Mouse (Mus musculus) midbrain, embryonic 13.5 days (tissue): Measurements from ENCODE around the gene Smim1. TPM values are rescaled to one million over a fixed set of nuclear protein-coding genes. Genes with fewer than 3 reads are reported as not detected.
A peak's percentile ranks its signal among the peaks of the same experiment; 100 is the strongest.

Experiments
- ATAC-seq: fragments of 200-750 bp; cut with Nextera tagmentation; 2 replicates; pipeline ENCODE4 v1.8.0; 2017; ENCODE audit warnings: mild to moderate bottlenecking, moderate TSS enrichment, moderate library complexity
- H3K27ac ChIP-seq: fragments of 300-500 bp; sonication (generic); 2 replicates; pipeline ENCODE4 v1.5.1; 2015; ENCODE audit warnings: inconsistent platforms, mild to moderate bottlenecking, moderate library complexity
- H3K27me3 ChIP-seq: fragments of 300-500 bp; sonication (generic); 2 replicates; pipeline ENCODE4 v1.6.1; 2015; ENCODE audit warnings: mild to moderate bottlenecking, inconsistent platforms
- H3K36me3 ChIP-seq: fragments of 300-500 bp; sonication (generic); 2 replicates; pipeline ENCODE4 v1.6.1; 2015; ENCODE audit warnings: mild to moderate bottlenecking, inconsistent platforms
- H3K4me1 ChIP-seq: fragments of 300-500 bp; sonication (generic); replicated peaks from 2 replicates; pipeline ENCODE4 v1.6.1; 2015; ENCODE audit warnings: inconsistent platforms
- H3K4me2 ChIP-seq: fragments of 300-500 bp; sonication (generic); replicated peaks from 2 replicates; pipeline ENCODE4 v1.6.1; 2015; ENCODE audit warnings: moderate library complexity, mild to moderate bottlenecking, inconsistent platforms
- H3K4me3 ChIP-seq: fragments of 300-500 bp; sonication (generic); replicated peaks from 2 replicates; pipeline ENCODE4 v1.5.1; 2015; ENCODE audit warnings: mild to moderate bottlenecking, inconsistent platforms
- H3K9ac ChIP-seq: fragments of 300-500 bp; sonication (generic); replicated peaks from 2 replicates; pipeline ENCODE4 v1.6.1; 2015; ENCODE audit warnings: mild to moderate bottlenecking, inconsistent platforms
- H3K9me3 ChIP-seq: fragments of 300-500 bp; sonication (generic); 2 replicates; pipeline ENCODE4 v1.6.1; 2016; ENCODE audit warnings: mild to moderate bottlenecking, inconsistent platforms
- WGBS: fragments of 180-500 bp; shearing (Covaris S2); methylation state at CpG from one replicate; pipeline ENCODE4 v1.1.7; 2015; 5-methylcytosine and 5-hydroxymethylcytosine counted together
- polyA plus RNA-seq: library from polyadenylated mRNA; unstranded; fragments of >200 nt; fragmentation: Nextera tagmentation; extraction: Ambion mirVana; gene quantifications from 2 replicates; pipeline ENCODE4 v1.2.1, GENCODE M21; 2015

Smim1 gene
- polyA plus RNA-seq, 1 experiment from 2014 or later, result 6.1 TPM

DNA sequence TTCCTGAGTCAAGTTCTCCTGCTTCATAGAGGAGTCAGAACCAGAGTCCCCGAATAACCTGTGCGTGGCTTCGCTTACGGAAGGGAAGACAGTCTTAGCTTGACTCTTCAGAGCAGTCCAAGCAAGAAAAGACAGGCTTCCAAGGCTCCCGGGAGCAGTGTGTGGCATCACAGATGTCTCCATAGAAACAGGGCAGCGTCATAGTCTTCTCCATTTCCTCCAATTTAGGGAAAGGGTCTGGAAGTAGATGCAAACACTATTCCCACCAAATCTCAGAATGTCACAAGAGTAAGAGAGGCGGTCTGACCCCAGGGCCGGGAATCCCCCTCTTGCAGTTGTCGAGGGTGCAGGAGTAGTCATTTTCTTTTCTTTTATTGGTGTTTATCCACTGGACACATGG is 16.5 kb upstream of the Smim1 start, which contains the start of gene Ccdc27:
Ccdc27 (minus strand) TSS at position 101 of the 400 bp plus-strand sequence.
- 86% methylated on average over 9 of the region's 9 CpGs for WGBS
- no peak within 1 kb of the TSS for H3K4me3 ChIP-seq
- H3K36me3 ChIP-seq, result no peaks in the 10 kb centered on the region
- H3K27ac ChIP-seq, result no peak within 1 kb of the TSS
- no peak for ATAC-seq
- H3K9ac ChIP-seq, result no peak within 1 kb of the TSS
- no peaks in the 10 kb centered on the region for H3K27me3 ChIP-seq
- H3K4me2 ChIP-seq, result no peak within 1 kb of the TSS
- no peaks in the 10 kb centered on the region for H3K4me1 ChIP-seq
- H3K9me3 ChIP-seq, result no peaks in the 10 kb centered on the region

GRCm38 (mm10) chr4:154037123-154037522 is 11.1 kb upstream of the Smim1 start:
- Histone ChIP-seq H3K9ac (no peak overlapping the region), H3K9me3 (no peaks in the 10 kb centered on the region), H3K4me1 (no peaks in the 10 kb centered on the region), H3K4me3 (no peak overlapping the region), H3K27ac (no peak overlapping the region), H3K27me3 (no peaks in the 10 kb centered on the region), H3K4me2 (no peak overlapping the region), H3K36me3 (no peaks in the 10 kb centered on the region)
- no peak for ATAC-seq
- WGBS, result 53% methylated on average over 3 of the region's 3 CpGs

- Histone ChIP-seq H3K36me3 (no peaks in the 10 kb centered on the region), H3K9me3 (no peaks in the 10 kb centered on the region), H3K9ac (no peak overlapping the region), H3K4me2 (no peak overlapping the region), H3K4me3 (no peak overlapping the region), H3K4me1 (peaks cover 22% of the 10 kb centered on the region), H3K27ac (no peak overlapping the region), H3K27me3 (peaks cover 39% of the 10 kb centered on the region)
- no peak for ATAC-seq
Measured at GRCm38 (mm10) chr4:154028646-154029045, 2.6 kb upstream of the Smim1 start.

DNA sequence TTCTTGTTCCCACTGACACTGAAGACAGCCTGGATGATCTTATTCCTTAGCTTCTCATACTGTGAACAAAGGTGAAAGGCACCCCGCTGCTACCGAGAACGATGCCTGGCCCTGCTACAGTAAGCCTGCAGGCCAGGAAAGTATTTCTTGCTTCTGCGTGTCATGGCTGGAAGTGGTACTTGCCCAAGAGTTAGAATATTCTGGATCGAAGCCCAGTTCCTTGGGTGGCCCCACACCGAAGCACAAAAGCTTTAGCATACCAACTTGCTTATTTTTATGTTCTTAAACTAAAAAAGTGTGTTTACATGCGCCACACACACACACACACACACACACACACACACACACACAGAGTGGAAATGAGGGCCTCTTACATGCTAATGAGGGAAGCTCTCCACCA is 2.0 kb upstream of the Smim1 start:
- ATAC-seq, result no peak
- Histone ChIP-seq H3K27me3 (peaks cover 44% of the 10 kb centered on the region), H3K9ac (no peak overlapping the region), H3K36me3 (no peaks in the 10 kb centered on the region), H3K4me2 (no peak overlapping the region), H3K9me3 (no peaks in the 10 kb centered on the region), H3K27ac (no peak overlapping the region), H3K4me1 (peaks cover 24% of the 10 kb centered on the region), H3K4me3 (no peak overlapping the region)
- WGBS, result 86% methylated on average over 7 of the region's 7 CpGs

DNA sequence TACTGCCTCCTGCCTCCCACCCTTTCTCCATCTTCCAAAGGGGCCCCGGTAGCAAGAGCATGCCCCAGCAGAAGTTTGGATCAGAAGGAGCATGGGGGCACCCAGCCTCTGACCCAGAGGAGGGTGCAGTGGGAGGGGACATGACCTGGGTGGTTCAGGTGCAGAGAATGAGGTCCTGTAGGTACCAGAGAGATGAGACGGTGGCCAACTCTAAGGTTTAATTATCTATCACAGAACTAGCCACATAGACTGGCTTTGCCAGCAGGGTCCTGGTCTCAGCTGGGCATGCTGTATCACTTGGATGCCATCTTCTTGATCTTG is 371 bp upstream of the Smim1 start:
- ATAC-seq, result no peak
- Histone ChIP-seq H3K9ac (no peak overlapping the region), H3K36me3 (peaks cover 11% of the 10 kb centered on the region), H3K9me3 (no peaks in the 10 kb centered on the region), H3K4me2 (peak overlapping the region; percentile 56), H3K4me3 (peak overlapping the region; percentile 32), H3K27ac (no peak overlapping the region), H3K27me3 (peaks cover 44% of the 10 kb centered on the region), H3K4me1 (peaks cover 24% of the 10 kb centered on the region)
- 27% methylated on average over 2 of the region's 2 CpGs for WGBS

DNA sequence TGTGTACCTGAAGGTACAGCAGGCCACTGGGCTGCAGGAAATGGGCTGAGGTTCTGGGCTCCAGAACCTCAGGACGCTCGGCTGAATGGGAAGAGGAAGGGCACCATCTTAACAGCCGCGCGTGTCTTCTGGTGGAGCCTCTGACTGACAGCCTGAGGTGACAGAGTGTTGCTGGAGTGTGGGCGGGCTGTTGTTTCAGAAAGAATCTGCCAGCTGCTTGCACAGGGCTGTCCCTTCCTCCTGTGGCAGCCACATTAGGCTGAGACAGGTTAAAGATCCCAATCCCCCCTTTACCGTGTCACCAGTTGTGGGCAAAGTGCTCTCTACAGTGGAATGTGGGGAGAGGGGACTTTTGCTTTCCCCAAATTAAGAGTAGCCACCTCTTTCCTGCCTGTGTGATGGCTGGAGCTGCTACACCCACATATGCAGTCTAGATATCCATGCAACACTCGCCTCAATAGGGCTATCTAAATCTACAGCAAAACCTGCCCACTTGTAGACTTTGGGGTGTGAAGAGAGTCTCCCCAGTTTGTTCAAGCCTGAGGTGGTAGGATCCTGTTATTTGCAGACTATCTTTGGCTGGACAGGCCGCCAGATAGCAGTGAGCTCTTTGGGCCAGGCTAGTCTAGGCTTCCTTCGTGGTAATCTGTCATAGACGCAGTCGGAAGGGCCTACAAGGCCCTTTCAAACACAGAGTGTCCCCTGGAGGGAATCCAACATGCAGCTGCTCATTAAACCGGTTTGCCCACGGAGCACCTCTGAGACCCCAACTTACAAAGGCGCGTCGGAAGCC is 1.1 kb downstream of the Smim1 start:
- Histone ChIP-seq H3K27ac (no peak overlapping the region; the same call in 1 of the 2 replicates), H3K4me3 (0 out of 2 replicates have a peak overlapping the region, but pooled peaks have one; percentile 32), H3K36me3 (peaks cover 26% of the 10 kb centered on the region), H3K4me1 (peaks cover 24% of the 10 kb centered on the region), H3K4me2 (peak overlapping the region; percentile 56), H3K9ac (peak overlapping the region; percentile 50; the same call in 1 of the 2 replicates), H3K27me3 (peaks cover 44% of the 10 kb centered on the region), H3K9me3 (no peaks in the 10 kb centered on the region)
- no peak for ATAC-seq
- 41% methylated on average over 17 of the region's 17 CpGs for WGBS

GRCm38 (mm10) chr4:154023754-154024601 is 2.1 kb downstream of the Smim1 start:
- H3K27me3 ChIP-seq, result peaks cover 44% of the 10 kb centered on the region
- H3K9ac ChIP-seq, result 0 out of 2 replicates have a peak overlapping the region, but pooled peaks have one; percentile 23
- no peak overlapping the region for H3K27ac ChIP-seq
- no peak overlapping the region for H3K4me2 ChIP-seq
- ATAC-seq, result no peak
- WGBS, result 26% methylated on average over 8 of the region's 8 CpGs
- H3K36me3 ChIP-seq, result peaks cover 35% of the 10 kb centered on the region
- no peaks in the 10 kb centered on the region for H3K9me3 ChIP-seq
- peaks cover 24% of the 10 kb centered on the region for H3K4me1 ChIP-seq
- H3K4me3 ChIP-seq, result no peak overlapping the region

- Histone ChIP-seq H3K27ac (no peak overlapping the region), H3K9ac (no peak overlapping the region), H3K4me1 (peaks cover 24% of the 10 kb centered on the region), H3K9me3 (no peaks in the 10 kb centered on the region), H3K36me3 (peaks cover 47% of the 10 kb centered on the region), H3K4me2 (no peak overlapping the region), H3K27me3 (peaks cover 44% of the 10 kb centered on the region), H3K4me3 (no peak overlapping the region)
- 23% methylated on average over 4 of the region's 4 CpGs for WGBS
- 0 out of 2 replicates have a peak, but pooled peaks have one; percentile 18 for ATAC-seq
Measured at GRCm38 (mm10) chr4:154022844-154023243, 3.2 kb downstream of the Smim1 start.

- Histone ChIP-seq H3K9me3 (no peaks in the 10 kb centered on the region), H3K4me3 (no peak overlapping the region), H3K4me1 (peaks cover 24% of the 10 kb centered on the region), H3K4me2 (no peak overlapping the region), H3K27ac (no peak overlapping the region), H3K36me3 (peaks cover 50% of the 10 kb centered on the region), H3K27me3 (peaks cover 40% of the 10 kb centered on the region), H3K9ac (no peak overlapping the region)
- WGBS, result 77% methylated on average over 4 of the region's 4 CpGs
- ATAC-seq, result 0 out of 2 replicates have a peak, but pooled peaks have one; percentile 4
Measured at GRCm38 (mm10) chr4:154022407-154022806, 3.6 kb downstream of the Smim1 start.

DNA sequence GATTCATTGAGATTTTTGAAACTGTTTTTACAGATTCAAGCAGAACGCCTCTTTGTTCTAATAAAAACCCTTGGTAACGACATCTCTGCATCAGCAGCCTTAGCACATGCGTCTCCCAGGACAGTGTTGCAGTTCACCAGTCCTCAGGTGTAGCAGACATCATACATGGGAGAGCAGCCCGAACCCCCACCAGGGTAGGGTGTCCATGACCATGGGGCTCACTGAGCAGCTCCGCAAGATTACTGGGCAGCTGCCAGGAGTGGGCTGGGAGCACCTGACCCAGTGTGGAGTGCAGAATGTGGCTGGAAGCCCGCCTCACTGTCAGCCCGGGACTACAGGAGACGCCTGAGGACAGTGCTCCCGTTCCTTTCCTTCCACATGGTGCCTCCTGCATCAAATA is 4.6 kb downstream of the Smim1 start:
- H3K4me3 ChIP-seq, result no peak overlapping the region
- H3K4me2 ChIP-seq, result no peak overlapping the region
- H3K4me1 ChIP-seq, result peaks cover 24% of the 10 kb centered on the region
- H3K9me3 ChIP-seq, result no peaks in the 10 kb centered on the region
- H3K36me3 ChIP-seq, result peaks cover 60% of the 10 kb centered on the region
- no peak for ATAC-seq
- peaks cover 30% of the 10 kb centered on the region for H3K27me3 ChIP-seq
- H3K27ac ChIP-seq, result no peak overlapping the region
- no peak overlapping the region for H3K9ac ChIP-seq
- 94% methylated on average over 9 of the region's 9 CpGs for WGBS

DNA sequence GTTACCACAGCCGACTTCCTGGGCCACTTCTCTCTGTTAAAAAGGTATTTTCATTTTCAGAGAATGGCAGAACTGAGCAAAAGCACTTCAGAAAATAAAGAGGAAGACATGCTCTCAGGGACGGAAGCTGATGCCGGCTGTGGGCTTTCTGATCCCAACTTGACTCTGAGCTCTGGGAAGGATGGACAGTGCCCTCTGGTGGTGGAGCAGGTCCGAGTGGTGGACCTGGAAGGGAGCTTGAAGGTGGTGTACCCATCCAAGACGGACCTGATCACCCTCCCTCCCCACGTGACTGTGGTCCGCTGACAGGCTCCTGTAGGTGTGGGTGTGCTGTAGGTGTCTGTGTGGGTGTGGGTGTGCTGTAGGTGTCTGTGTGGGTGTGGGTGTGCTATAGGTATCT is 6.5 kb downstream of the Smim1 start:
- Histone ChIP-seq H3K4me2 (no peak overlapping the region), H3K9me3 (no peaks in the 10 kb centered on the region), H3K4me1 (peaks cover 7% of the 10 kb centered on the region; the same call in 1 of the 2 replicates), H3K27me3 (peaks cover 12% of the 10 kb centered on the region), H3K9ac (no peak overlapping the region), H3K36me3 (peaks cover 79% of the 10 kb centered on the region), H3K4me3 (no peak overlapping the region), H3K27ac (no peak overlapping the region)
- no peak for ATAC-seq
- 78% methylated on average over 7 of the region's 7 CpGs for WGBS

DNA sequence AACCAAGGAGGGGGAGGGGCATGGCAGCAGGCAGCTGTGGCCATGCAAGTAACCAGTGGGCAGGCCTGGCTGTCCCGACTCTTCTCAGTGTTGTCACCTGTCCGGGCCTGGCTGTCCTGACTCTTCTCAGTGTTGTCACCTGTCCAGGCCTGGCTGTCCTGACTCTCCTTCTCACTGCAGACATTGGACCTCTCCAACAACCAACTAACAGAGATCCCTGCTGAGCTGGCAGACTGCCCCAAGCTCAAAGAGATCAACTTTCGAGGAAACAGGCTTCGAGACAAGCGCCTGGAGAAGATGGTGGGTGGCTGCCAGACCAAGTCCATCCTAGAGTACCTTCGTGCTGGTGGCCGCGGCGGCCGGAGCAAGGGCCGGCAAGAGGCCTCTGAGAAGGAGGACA is 10.6 kb downstream of the Smim1 start:
- no peaks in the 10 kb centered on the region for H3K27me3 ChIP-seq
- no peak overlapping the region for H3K9ac ChIP-seq
- no peak overlapping the region for H3K4me2 ChIP-seq
- H3K36me3 ChIP-seq, result peaks cover 65% of the 10 kb centered on the region
- no peak for ATAC-seq
- peaks cover 33% of the 10 kb centered on the region for H3K4me1 ChIP-seq
- H3K27ac ChIP-seq, result no peak overlapping the region
- no peaks in the 10 kb centered on the region for H3K9me3 ChIP-seq
- WGBS, result 95% methylated on average over 11 of the region's 11 CpGs
- H3K4me3 ChIP-seq, result no peak overlapping the region
